Mouse (Mus musculus) embryo, embryonic 10 days (tissue): Measurements from ENCODE around the gene Gm6358.
"Not testable (repeated sequence)": the region's sequence is repeated elsewhere in the genome, so short reads cannot be mapped to it uniquely, and the experiment has no call there.

Source experiments
- DNase-seq: peaks from one replicate; pipeline ENCODE4 v3.0.0-alpha.2; 2015; ENCODE audit warnings: low spot score

The Gm6358 gene

GRCm38 (mm10) chr16:89140551-89140950 lies at the start of gene Gm6358:
Gene Gm6358 (plus strand): TSS chr16:89140851.
- DNase-seq = no peak

DNA sequence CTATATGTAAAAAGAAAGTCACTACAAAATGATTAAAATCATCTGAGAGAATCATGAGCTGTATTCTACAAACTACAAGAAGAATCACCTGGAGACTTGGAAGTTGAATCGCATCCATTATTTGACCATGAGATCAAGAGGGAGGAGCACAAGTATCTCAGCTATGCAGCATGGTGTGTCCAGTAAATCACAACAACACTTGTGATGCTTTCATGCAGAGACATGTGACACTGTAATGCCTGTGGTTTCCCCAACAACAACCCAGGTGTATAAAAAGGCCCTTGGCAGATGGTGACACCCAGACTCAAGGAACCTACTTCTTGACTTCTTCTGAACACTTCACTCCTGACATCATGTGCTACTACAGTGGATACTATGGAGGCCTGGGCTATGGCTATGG lies 10.1 kb downstream of the Gm6358 start, which contains the start of gene Gm10061:
Gene Gm10061, plus strand, starts transcription at position 301 of the 400 bp plus-strand sequence.
- no peak for DNase-seq

DNA sequence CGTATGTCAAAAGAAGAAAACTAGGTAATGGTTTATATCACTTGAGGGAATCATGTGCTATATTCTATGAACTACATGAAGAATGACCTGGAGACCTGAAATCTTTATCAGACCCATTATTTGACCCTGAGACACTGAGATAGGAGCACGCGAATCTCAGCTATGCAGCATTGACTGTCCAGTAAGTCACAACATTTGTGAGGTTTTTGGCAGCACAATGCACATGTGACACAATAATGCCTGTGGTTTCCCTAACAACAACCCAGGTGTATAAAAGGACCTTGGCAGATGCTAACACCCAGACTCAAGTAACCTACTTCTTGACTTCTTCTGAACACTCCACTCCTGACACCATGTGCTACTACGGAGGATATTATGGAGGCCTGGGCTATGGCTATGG lies 17.0 kb downstream of the Gm6358 start, which contains the start of gene Gm9789:
Gene Gm9789, plus strand, starts transcription at position 301 of the 400 bp plus-strand sequence.
- DNase-seq = no peak

DNA sequence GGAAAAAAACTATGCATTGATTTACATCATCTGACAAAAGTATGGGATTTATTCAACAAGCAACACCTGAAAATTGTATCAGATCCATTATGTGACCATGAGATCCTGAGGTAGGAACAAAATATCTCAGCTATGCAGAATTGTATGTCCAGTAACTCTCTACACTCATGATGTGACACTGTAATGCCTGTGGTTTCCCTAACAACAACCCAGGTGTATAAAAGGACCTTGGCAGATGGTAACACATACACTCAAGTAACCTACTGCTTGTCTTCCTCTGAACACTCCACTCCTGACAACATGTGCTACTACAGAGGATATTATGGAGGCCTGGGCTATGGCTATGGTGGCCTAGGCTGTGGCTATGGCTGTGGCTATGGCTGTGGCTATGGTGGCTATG lies 28.5 kb downstream of the Gm6358 start, which contains the start of gene Gm7735:
Gene Gm7735, plus strand, starts transcription at position 301 of the 400 bp plus-strand sequence.
- not testable (repeated sequence) for DNase-seq

GRCm38 (mm10) chr16:89174435-89174834 lies 33.8 kb downstream of the Gm6358 start, which contains the start of gene 1110057P08Rik:
Gene 1110057P08Rik (plus strand): TSS chr16:89174735.
- no peak for DNase-seq

DNA sequence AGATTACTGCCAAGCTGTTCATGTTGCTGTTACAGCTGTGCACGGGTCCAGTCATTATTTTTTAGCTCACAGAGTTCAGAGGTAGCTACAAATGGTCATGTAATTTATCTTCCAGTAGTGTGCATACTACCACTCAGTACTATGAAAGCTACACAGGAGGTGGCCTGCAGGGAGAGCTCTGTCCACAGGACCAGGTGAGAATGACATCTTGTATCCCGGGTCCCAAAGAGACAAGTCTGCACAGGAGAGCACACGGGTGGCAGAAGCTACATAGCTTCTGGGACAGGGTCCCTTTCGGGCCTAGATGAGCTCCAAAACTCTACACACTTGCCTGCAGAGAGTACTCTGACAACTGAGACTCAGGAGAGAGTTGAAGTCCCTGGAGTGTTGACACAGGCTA lies 48.0 kb downstream of the Gm6358 start:
- DNase-seq = no peak
